Mouse (Mus musculus) myocyte (in vitro differentiated cells): ENCODE measurements at regions not wholly inside any gene's neighbourhood (a gene's known extent, or its start where the extent isn't known, plus 50 kb on each side); places are given as distances from the start of the nearest gene placed in this dataset.

Experiments
- MYOG ChIP-seq, 3 experiments: IDR thresholded peaks; one replicate each; pipeline ENCODE4 v1.6.1; 2011; ENCODE audit warnings: control low read depth in 2 of 3, low read depth in 2 of 3, mild to moderate bottlenecking in 2 of 3; ENCODE audit not compliant: insufficient read length in 2 of 3, control insufficient read depth in 1 of 3, insufficient read depth in 1 of 3
- POLR2A ChIP-seq: IDR thresholded peaks from one replicate; pipeline ENCODE4 v1.6.1; 2011; ENCODE audit warnings: low read depth, mild to moderate bottlenecking, control low read depth, moderate library complexity; ENCODE audit not compliant: insufficient read length
- SRF ChIP-seq: IDR thresholded peaks from one replicate; pipeline ENCODE4 v1.6.1; 2011; ENCODE audit warnings: low read depth; ENCODE audit not compliant: control insufficient read depth, insufficient read length
- TCF12 ChIP-seq: IDR thresholded peaks from one replicate; pipeline ENCODE4 v1.6.1; 2011; ENCODE audit warnings: mild to moderate bottlenecking, control low read depth; ENCODE audit not compliant: poor library complexity, insufficient read depth, severe bottlenecking

DNA sequence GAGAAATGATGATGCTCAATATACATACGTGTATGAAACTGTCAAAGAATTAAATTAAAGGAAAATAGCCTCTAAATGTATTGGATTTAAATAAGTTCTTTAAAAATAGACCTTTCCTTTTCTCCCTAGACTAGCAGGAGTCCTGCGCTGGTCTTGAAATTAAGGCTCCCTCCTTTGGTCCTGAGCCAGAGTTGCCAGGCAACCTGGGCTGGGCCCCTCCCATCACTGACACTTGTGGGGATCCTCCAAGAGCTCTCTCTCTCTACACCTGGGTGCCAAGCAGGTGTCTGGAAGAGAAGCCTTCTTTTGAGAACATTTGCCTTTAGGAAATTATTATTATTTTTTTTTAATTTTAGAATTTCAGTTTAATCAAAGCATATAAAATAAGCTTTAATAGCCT lies 521.9 kb upstream of the BB014433 start:
- TF ChIP-seq POLR2A (no peak), TCF12 (no peak), MYOG (IDR thresholded peaks at IDR 0.05; ENCODE audit: control insufficient read depth in 1 of 3, insufficient read depth in 1 of 3, insufficient read length in 2 of 3, low read depth in 2 of 3) (no peak), SRF (no peak)
